Mouse (Mus musculus): Measurements from ENCODE around the gene Pla2g4b. TPM values are rescaled to one million over a fixed set of nuclear protein-coding genes. Genes with fewer than 3 reads are reported as not detected.

Pla2g4b gene
- polyA plus RNA-seq, 1 experiment from 2014 or later = 0.18 TPM

GRCm38 (mm10) chr2:120054771-120055552 lies 21.7 kb downstream of the Pla2g4b start:
- TF ChIP-seq CTCF (IDR thresholded peaks at IDR 0.05) (no peak), EP300 (IDR thresholded peaks at IDR 0.05) (no peak)
- WGBS = 82% methylated on average over 12 of the region's 12 CpGs
- H3K4me3 ChIP-seq (ENCODE audit: low read depth, low read length) = no peak overlapping the region
- no peak for DNase-seq (ENCODE audit: low spot score)
- no peak overlapping the region for H3K27ac ChIP-seq (ENCODE audit: low read length)
- peak; percentile 24; the same call in 1 of the 2 replicates for ATAC-seq
- no peaks in the 10 kb centered on the region for H3K27me3 ChIP-seq (replicated peaks; ENCODE audit: insufficient read depth, low read length)
- no peak overlapping the region for H3K9ac ChIP-seq (replicated peaks; ENCODE audit: low read depth)
- H3K9me3 ChIP-seq (ENCODE audit: low read length) = no peaks in the 10 kb centered on the region
- H3K4me2 ChIP-seq (replicated peaks; ENCODE audit: low read depth, low read length) = no peak overlapping the region
- no peaks in the 10 kb centered on the region; the same call in 1 of the 2 replicates for H3K4me1 ChIP-seq (ENCODE audit: insufficient read depth, low read depth, low read length)
- H3K36me3 ChIP-seq (ENCODE audit: insufficient read depth, low read length) = no peaks in the 10 kb centered on the region

DNA sequence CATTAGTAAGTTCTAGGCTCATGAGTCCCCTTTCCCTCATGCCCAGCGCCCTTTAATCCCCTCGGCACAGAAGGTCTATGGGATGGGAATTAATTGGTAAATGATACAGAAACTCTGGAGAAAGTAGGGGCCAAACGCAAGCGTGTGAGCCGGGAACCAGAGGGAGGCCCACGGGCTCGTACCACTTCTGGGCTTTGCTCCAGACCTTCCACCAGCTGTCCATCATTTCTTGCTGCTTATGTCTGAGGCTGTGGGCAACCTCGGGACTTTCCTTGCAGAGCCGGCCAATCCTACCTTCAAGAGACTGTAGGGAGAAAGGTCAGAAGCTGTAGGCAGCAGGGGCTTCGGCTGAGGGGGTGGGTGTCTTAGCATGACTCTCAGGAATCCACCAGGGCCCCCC lies 22.7 kb downstream of the Pla2g4b start:
- WGBS = 75% methylated on average over 10 of the region's 10 CpGs
- H3K27ac ChIP-seq (ENCODE audit: low read length) = no peak overlapping the region

DNA sequence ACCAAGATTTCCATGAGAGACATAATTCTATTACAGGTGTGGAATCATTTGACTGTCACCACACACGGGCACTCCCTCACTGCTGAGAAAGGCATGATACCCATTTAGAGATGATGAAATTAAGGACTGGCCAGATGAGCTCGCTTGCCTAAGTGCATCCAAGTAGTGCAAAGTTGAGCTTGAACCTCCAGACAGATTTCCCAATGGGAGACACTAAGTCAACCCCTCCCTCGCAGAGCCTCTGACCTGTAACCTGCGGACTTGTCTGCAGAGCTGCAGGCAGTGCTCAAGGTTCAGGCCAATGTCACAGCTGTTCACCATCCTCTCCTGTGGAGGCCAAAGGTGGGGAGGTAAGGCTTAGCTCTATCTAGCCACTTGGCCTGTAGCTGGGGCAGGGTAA lies 25.6 kb downstream of the Pla2g4b start:
- Histone ChIP-seq H3K27ac (ENCODE audit: low read length) (no peak overlapping the region), H3K4me1 (ENCODE audit: insufficient read depth, low read depth, low read length) (peaks cover 7% of the 10 kb centered on the region; the same call in 1 of the 2 replicates), H3K9ac (replicated peaks; ENCODE audit: low read depth) (no peak overlapping the region), H3K4me3 (ENCODE audit: low read depth, low read length) (no peak overlapping the region), H3K9me3 (ENCODE audit: low read length) (no peaks in the 10 kb centered on the region), H3K36me3 (ENCODE audit: insufficient read depth, low read length) (no peaks in the 10 kb centered on the region), H3K4me2 (replicated peaks; ENCODE audit: low read depth, low read length) (no peak overlapping the region), H3K27me3 (replicated peaks; ENCODE audit: insufficient read depth, low read length) (no peaks in the 10 kb centered on the region)
- 73% methylated on average over 4 of the region's 4 CpGs for WGBS
- TF ChIP-seq EP300 (IDR thresholded peaks at IDR 0.05) (no peak), CTCF (IDR thresholded peaks at IDR 0.05) (no peak)
- DNase-seq (ENCODE audit: low spot score) (no peak), ATAC-seq (no peak)

More for the DNA sequence above, 22.7 kb downstream of the Pla2g4b start:
- Histone ChIP-seq H3K4me2 (replicated peaks; ENCODE audit: low read depth, low read length) (no peak overlapping the region), H3K27me3 (replicated peaks; ENCODE audit: insufficient read depth, low read length) (no peaks in the 10 kb centered on the region), H3K4me3 (ENCODE audit: low read depth, low read length) (no peak overlapping the region), H3K9ac (replicated peaks; ENCODE audit: low read depth) (no peak overlapping the region), H3K4me1 (ENCODE audit: insufficient read depth, low read depth, low read length) (peaks cover 4% of the 10 kb centered on the region; the same call in 1 of the 2 replicates), H3K36me3 (ENCODE audit: insufficient read depth, low read length) (no peaks in the 10 kb centered on the region), H3K9me3 (ENCODE audit: low read length) (no peaks in the 10 kb centered on the region)
- TF ChIP-seq CTCF (IDR thresholded peaks at IDR 0.05) = no peak
- TF ChIP-seq EP300 (IDR thresholded peaks at IDR 0.05) = no peak
- DNase-seq (ENCODE audit: low spot score) (no peak), ATAC-seq (no peak)

GRCm38 (mm10) chr2:120059466-120059865 lies 26.2 kb downstream of the Pla2g4b start:
- peaks cover 7% of the 10 kb centered on the region; the same call in 1 of the 2 replicates for H3K4me1 ChIP-seq (ENCODE audit: insufficient read depth, low read depth, low read length)
- DNase-seq (ENCODE audit: low spot score) (peak; percentile 62), ATAC-seq (peak; percentile 61)
- H3K9me3 ChIP-seq (ENCODE audit: low read length) = no peaks in the 10 kb centered on the region
- H3K27me3 ChIP-seq (replicated peaks; ENCODE audit: insufficient read depth, low read length) = no peaks in the 10 kb centered on the region
- H3K9ac ChIP-seq (replicated peaks; ENCODE audit: low read depth) = no peak overlapping the region
- no peak overlapping the region for H3K4me3 ChIP-seq (ENCODE audit: low read depth, low read length)
- H3K27ac ChIP-seq (ENCODE audit: low read length) = 0 out of 2 replicates have a peak overlapping the region, but pooled peaks have one; percentile 43
- TF ChIP-seq EP300 (IDR thresholded peaks at IDR 0.05) (no peak), CTCF (IDR thresholded peaks at IDR 0.05) (no peak)
- WGBS = 46% methylated on average over 3 of the region's 3 CpGs
- H3K36me3 ChIP-seq (ENCODE audit: insufficient read depth, low read length) = no peaks in the 10 kb centered on the region
- H3K4me2 ChIP-seq (replicated peaks; ENCODE audit: low read depth, low read length) = no peak overlapping the region

DNA sequence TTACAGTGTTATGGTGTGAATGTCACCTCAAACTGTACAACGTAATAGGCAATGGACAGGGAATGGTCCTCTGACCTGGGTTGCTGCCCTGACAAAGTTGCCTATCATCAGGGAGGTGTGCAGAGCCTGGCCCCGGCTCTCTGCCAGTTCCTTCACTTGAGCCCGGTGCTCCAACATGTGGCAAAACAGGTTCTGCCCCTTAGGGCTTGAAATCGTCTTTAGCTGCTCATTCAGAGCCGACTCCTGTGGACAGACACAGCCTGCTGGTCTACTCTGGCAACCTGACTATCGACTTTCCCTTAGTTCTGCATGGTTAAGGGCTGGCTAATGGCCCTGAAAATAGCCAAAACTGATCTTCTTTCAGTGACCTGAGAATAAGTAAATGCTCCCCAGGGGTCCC lies 27.0 kb downstream of the Pla2g4b start:
- Histone ChIP-seq H3K36me3 (ENCODE audit: insufficient read depth, low read length) (no peaks in the 10 kb centered on the region), H3K4me3 (ENCODE audit: low read depth, low read length) (no peak overlapping the region), H3K4me2 (replicated peaks; ENCODE audit: low read depth, low read length) (no peak overlapping the region), H3K27ac (ENCODE audit: low read length) (peak overlapping the region; percentile 35; the same call in 1 of the 2 replicates), H3K9me3 (ENCODE audit: low read length) (no peaks in the 10 kb centered on the region), H3K9ac (replicated peaks; ENCODE audit: low read depth) (no peak overlapping the region), H3K27me3 (replicated peaks; ENCODE audit: insufficient read depth, low read length) (no peaks in the 10 kb centered on the region), H3K4me1 (ENCODE audit: insufficient read depth, low read depth, low read length) (peaks cover 7% of the 10 kb centered on the region; the same call in 1 of the 2 replicates)
- TF ChIP-seq EP300 (IDR thresholded peaks at IDR 0.05) = no peak
- TF ChIP-seq CTCF (IDR thresholded peaks at IDR 0.05) = 0 out of 2 replicates have a peak, but pooled peaks have one; percentile 7
- ATAC-seq (peak; percentile 89), DNase-seq (ENCODE audit: low spot score) (peak; percentile 85)
- WGBS = 44% methylated on average over 6 of the region's 6 CpGs

- 0 out of 2 replicates have a peak, but pooled peaks have one; percentile 10 for ATAC-seq
- peak; percentile 6 for DNase-seq (ENCODE audit: low spot score)
- no peak overlapping the region for H3K9ac ChIP-seq (replicated peaks; ENCODE audit: low read depth)
These were observed 27.4 kb downstream of the Pla2g4b start for GRCm38 (mm10) chr2:120060651-120061050.

More at GRCm38 (mm10) chr2:120060651-120061050, 27.4 kb downstream of the Pla2g4b start:
- Histone ChIP-seq H3K4me1 (ENCODE audit: insufficient read depth, low read depth, low read length) (peaks cover 7% of the 10 kb centered on the region; the same call in 1 of the 2 replicates), H3K4me3 (ENCODE audit: low read depth, low read length) (no peak overlapping the region), H3K36me3 (ENCODE audit: insufficient read depth, low read length) (no peaks in the 10 kb centered on the region), H3K9me3 (ENCODE audit: low read length) (no peaks in the 10 kb centered on the region), H3K4me2 (replicated peaks; ENCODE audit: low read depth, low read length) (no peak overlapping the region), H3K27me3 (replicated peaks; ENCODE audit: insufficient read depth, low read length) (no peaks in the 10 kb centered on the region), H3K27ac (ENCODE audit: low read length) (0 out of 2 replicates have a peak overlapping the region, but pooled peaks have one; percentile 35)
- WGBS = 48% methylated on average over 9 of the region's 9 CpGs
- TF ChIP-seq EP300 (IDR thresholded peaks at IDR 0.05) (no peak), CTCF (IDR thresholded peaks at IDR 0.05) (no peak)
